In the genomic region with DNA sequence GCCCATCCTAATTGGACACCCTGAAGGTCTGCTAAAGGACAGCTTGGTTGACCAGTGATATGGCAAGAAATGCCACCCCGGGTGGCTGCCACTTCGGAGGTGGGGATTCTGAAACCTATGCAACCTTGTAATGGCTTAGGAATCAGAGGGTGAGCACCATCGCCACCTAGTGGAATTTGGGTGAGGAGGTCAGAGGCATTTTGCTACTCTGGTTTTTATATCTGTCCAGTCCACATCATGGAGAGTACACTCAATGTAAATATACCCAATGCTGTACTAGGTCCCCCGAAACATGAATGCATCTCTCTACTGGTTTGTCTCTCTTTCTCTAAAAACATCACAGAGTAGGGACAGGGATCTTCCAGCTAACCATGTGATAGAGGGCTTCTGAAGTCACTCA, we compare ENCODE assay signal across 19 mouse cellular contexts. TPM values are rescaled to one million over a fixed set of nuclear protein-coding genes. Genes with fewer than 3 reads are reported as not detected.
DNase-seq lines count a peak whose midpoint lies in the region; ATAC-seq and TF ChIP-seq lines count a peak whose summit lies in the region.
"Not testable (repeated sequence)": the region's sequence is repeated elsewhere in the genome, so short reads cannot be mapped to it uniquely, and the experiment has no call there.
"Had no signal": no experiment of that assay in that cellular context is flagged by ENCODE, and none has a peak within 500 bp of the region (broad histone marks: within the 10 kb centered on the region; RNA-seq: fewer than 3 reads in every experiment).

No protein-coding gene starts in this region.

- not testable (repeated sequence) for H3K36me3 ChIP-seq in heart, postnatal 0 days (replicated peaks; ENCODE audit: control insufficient read depth, insufficient read depth, low read length); kidney, adult 2 months (ENCODE audit: control insufficient read depth, insufficient read depth, low read length); lung, embryonic 14.5 days (ENCODE audit: insufficient read depth); midbrain, postnatal 0 days (ENCODE audit: insufficient read depth, low read length)

- not testable (repeated sequence) for H3K4me1 ChIP-seq in heart, postnatal 0 days (ENCODE audit: control insufficient read depth, insufficient read depth); kidney, adult 2 months (ENCODE audit: control insufficient read depth, insufficient read depth, low read length); lung, embryonic 14.5 days (ENCODE audit: insufficient read depth); midbrain, postnatal 0 days (ENCODE audit: insufficient read depth, low read length)

- not testable (repeated sequence) for H3K9me3 ChIP-seq in heart, postnatal 0 days (replicated peaks; ENCODE audit: control insufficient read depth, low read length); lung, embryonic 14.5 days (ENCODE audit: low read depth, low read length); midbrain, postnatal 0 days (ENCODE audit: low read length)

- not testable (repeated sequence) for TF ChIP-seq EP300 in heart, postnatal 0 days (IDR thresholded peaks at IDR 0.05; ENCODE audit: low read depth)

- H3K4me2 ChIP-seq in heart, postnatal 0 days (ENCODE audit: low read depth, low read length); lung, embryonic 14.5 days; midbrain, postnatal 0 days (ENCODE audit: low read depth, low read length, poor library complexity, severe bottlenecking): not testable (repeated sequence)

- not testable (repeated sequence) for TF ChIP-seq POLR2A in kidney, adult 2 months (IDR thresholded peaks at IDR 0.05; ENCODE audit: low read depth, low read length)

- H3K4me3 ChIP-seq in heart, postnatal 0 days (ENCODE audit: low read depth, low read length); kidney, adult 2 months (ENCODE audit: insufficient read depth, low read depth, low read length); lung, embryonic 14.5 days (ENCODE audit: low read depth, low read length); midbrain, postnatal 0 days (ENCODE audit: low read depth, low read length): not testable (repeated sequence)

- 0 out of 2 replicates have a peak, but pooled peaks have one; percentile 37 for ATAC-seq in heart, postnatal 0 days (ENCODE audit: insufficient read depth, low read depth)
- not testable (repeated sequence) for ATAC-seq in lung, embryonic 14.5 days (ENCODE audit: insufficient read depth); midbrain, postnatal 0 days (ENCODE audit: low FRiP score)

- WGBS in heart, postnatal 0 days, result 18% methylated on average over 4 of the region's 4 CpGs
- 20% methylated on average over 4 of the region's 4 CpGs for WGBS in kidney, adult 2 months
- 22% methylated on average over 4 of the region's 4 CpGs for WGBS in lung, embryonic 14.5 days
- 38% methylated on average over 4 of the region's 4 CpGs for WGBS in midbrain, postnatal 0 days

- DNase-seq in CD4-positive helper T cell, adult 2 months (ENCODE audit: low read depth, low spot score), result peak; percentile 5
- peak; percentile 21 for DNase-seq in T-cell, adult 2 months (ENCODE audit: low spot score)
- DNase-seq in embryo, embryonic 11 days, result peak; percentile 12
- peak; percentile 6 for DNase-seq in heart, postnatal 0 days (ENCODE audit: low spot score)
- not testable (repeated sequence) for DNase-seq in kidney, adult 2 months; midbrain, postnatal 0 days (ENCODE audit: low spot score)
- DNase-seq in lung, embryonic 14.5 days, result peak; percentile 9

- not testable (repeated sequence) for H3K27ac ChIP-seq in heart, postnatal 0 days (ENCODE audit: low read depth); kidney, adult 2 months (ENCODE audit: insufficient read depth, low read depth, low read length); lung, embryonic 14.5 days (ENCODE audit: low read depth); midbrain, postnatal 0 days (ENCODE audit: low read depth, low read length)

- H3K9ac ChIP-seq in heart, postnatal 0 days (replicated peaks; ENCODE audit: low read depth, low read length); lung, embryonic 14.5 days; midbrain, postnatal 0 days (replicated peaks; ENCODE audit: low read length, poor library complexity, severe bottlenecking): not testable (repeated sequence)

- TF ChIP-seq CTCF in heart, postnatal 0 days (IDR thresholded peaks at IDR 0.05; ENCODE audit: low read depth), result peak; percentile 47
- TF ChIP-seq CTCF in kidney, adult 2 months (conservative IDR thresholded peaks at IDR 0.05; ENCODE audit: insufficient read depth, insufficient read length, low read depth, low read length), result peak; percentile 44
- TF ChIP-seq CTCF in lung, embryonic 14.5 days (IDR thresholded peaks at IDR 0.05; ENCODE audit: low read depth), result peak; percentile 49
- peak; percentile 53 for TF ChIP-seq CTCF in midbrain, postnatal 0 days (IDR thresholded peaks at IDR 0.05)

- not testable (repeated sequence) for H3K27me3 ChIP-seq in heart, postnatal 0 days (ENCODE audit: control insufficient read depth, insufficient read depth, low read length); kidney, adult 2 months (replicated peaks; ENCODE audit: control insufficient read depth, insufficient read depth, low read length); lung, embryonic 14.5 days (ENCODE audit: insufficient read depth, low read length); midbrain, postnatal 0 days (ENCODE audit: insufficient read depth, low read length)

RNA-seq across cellular contexts. Expression of a gene that starts 1.8 kb away (rescaled TPM):
- 0.12 TPM in 1 of 2 replicates, not detected in the other for total RNA-seq in heart, postnatal 0 days (2014; rRNA removed; ENCODE audit: low replicate concordance)
- 0.45 and 0.52 TPM in 2 replicates for polyA plus RNA-seq in heart, postnatal 0 days (2015; fragmentation: Nextera tagmentation; extraction: Ambion mirVana)
- 1.5 and 1.7 TPM in 2 replicates for polyA plus RNA-seq in kidney, adult 2 months (2012; rRNA removed)
- polyA plus RNA-seq in lung, embryonic 14.5 days (2014; fragmentation: Nextera tagmentation; extraction: Ambion mirVana), result not detected in 2 replicates
- total RNA-seq in midbrain, postnatal 0 days (2014; rRNA removed), result 0.16 and 0.42 TPM in 2 replicates
- 0.39 and 0.80 TPM in 2 replicates for polyA plus RNA-seq in midbrain, postnatal 0 days (2015; fragmentation: Nextera tagmentation; extraction: Ambion mirVana)
- total RNA-seq: gastrocnemius, postnatal 4 days; left cerebral cortex, adult 18-20 months had no signal
- polyA plus RNA-seq: forebrain, embryonic 14.5 days; limb, embryonic 10.5 days; liver, embryonic 12.5 days; midbrain, embryonic 12.5 days had no signal

RNA-seq across cellular contexts. Expression of a gene that starts 13.8 kb away (rescaled TPM):
- 1.3 TPM in 1 of 2 replicates, not detected in the other for total RNA-seq in heart, postnatal 0 days (2014; rRNA removed; ENCODE audit: low replicate concordance)
- 0.20 and 0.27 TPM in 2 replicates for polyA plus RNA-seq in heart, postnatal 0 days (2015; fragmentation: Nextera tagmentation; extraction: Ambion mirVana)
- not detected in 2 replicates for polyA plus RNA-seq in kidney, adult 2 months (2012; rRNA removed)
- polyA plus RNA-seq in lung, embryonic 14.5 days (2014; fragmentation: Nextera tagmentation; extraction: Ambion mirVana), result not detected in 2 replicates
- total RNA-seq in midbrain, postnatal 0 days (2014; rRNA removed), result not detected in 2 replicates
- not detected in 2 replicates for polyA plus RNA-seq in midbrain, postnatal 0 days (2015; fragmentation: Nextera tagmentation; extraction: Ambion mirVana)
- total RNA-seq: adrenal gland, postnatal 36 days had no signal
- polyA plus RNA-seq: forebrain, embryonic 14.5 days; limb, embryonic 10.5 days; midbrain, embryonic 12.5 days had no signal

RNA-seq across cellular contexts. Expression of a gene that starts 34.6 kb away (rescaled TPM):
- not detected in 2 replicates for total RNA-seq in heart, postnatal 0 days (2014; rRNA removed; ENCODE audit: low replicate concordance)
- not detected in 2 replicates for polyA plus RNA-seq in heart, postnatal 0 days (2015; fragmentation: Nextera tagmentation; extraction: Ambion mirVana)
- polyA plus RNA-seq in kidney, adult 2 months (2012; rRNA removed), result not detected in 2 replicates
- not detected in 2 replicates for polyA plus RNA-seq in lung, embryonic 14.5 days (2014; fragmentation: Nextera tagmentation; extraction: Ambion mirVana)
- total RNA-seq in midbrain, postnatal 0 days (2014; rRNA removed), result not detected in 2 replicates
- polyA plus RNA-seq in midbrain, postnatal 0 days (2015; fragmentation: Nextera tagmentation; extraction: Ambion mirVana), result not detected in 2 replicates
- total RNA-seq: adrenal gland, postnatal 36 days; heart, postnatal 4 days; layer of hippocampus, adult 8-10 months had no signal
- polyA plus RNA-seq: forebrain, embryonic 14.5 days; heart, embryonic 13.5 days; intestine, embryonic 14.5 days; limb, embryonic 10.5 days; liver, embryonic 12.5 days; midbrain, embryonic 12.5 days; myocyte had no signal
